In the genomic region with DNA sequence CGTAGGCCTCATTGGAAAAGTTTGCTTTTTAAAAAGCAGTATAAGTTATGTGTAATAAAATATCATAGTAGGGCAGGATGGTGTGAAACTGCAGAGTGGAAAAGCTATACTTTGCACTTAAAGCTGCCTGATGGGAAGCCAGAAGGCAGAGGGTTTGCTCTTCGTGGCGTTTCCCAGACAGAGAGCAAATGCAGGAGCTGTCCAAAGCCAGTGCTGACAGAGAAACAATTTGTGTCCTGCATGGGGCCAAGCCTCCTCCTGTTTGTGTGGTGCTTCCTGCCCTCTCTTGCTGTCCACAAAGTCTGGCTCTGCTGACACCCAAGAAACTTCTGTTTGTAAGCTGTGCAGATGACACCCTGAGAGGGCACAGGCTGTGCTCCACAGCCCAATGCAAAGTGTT, we compare ENCODE assay signal across 21 mouse cellular contexts.
DNase-seq lines count a peak whose midpoint lies in the region; ATAC-seq and TF ChIP-seq lines count a peak whose summit lies in the region.
"Had no signal": no experiment of that assay in that cellular context is flagged by ENCODE, and none has a peak within 500 bp of the region (broad histone marks: within the 10 kb centered on the region; RNA-seq: fewer than 3 reads in every experiment).

No protein-coding gene starts in this region.

- no peaks in the 10 kb centered on the region for H3K36me3 ChIP-seq in kidney, embryonic 16.5 days (ENCODE audit: insufficient read depth, low read length)
- H3K36me3 ChIP-seq in hindbrain, embryonic 10.5 days: no peaks in the 10 kb centered on the region
- H3K36me3 ChIP-seq: forebrain, embryonic 15.5 days; G1E; heart, embryonic 13.5 days; neural tube, embryonic 12.5 days had no signal

- no peak for ATAC-seq in kidney, embryonic 16.5 days (ENCODE audit: low FRiP score, low TSS enrichment)
- ATAC-seq: activated CD4-positive, CD25-positive, alpha-beta regulatory T cell, adult 4 months; forebrain, embryonic 15.5 days had no signal

- no peaks in the 10 kb centered on the region for H3K4me1 ChIP-seq in kidney, embryonic 16.5 days (ENCODE audit: insufficient read depth, low read length)
- no peaks in the 10 kb centered on the region for H3K4me1 ChIP-seq in lung, adult 2 months (ENCODE audit: control insufficient read depth, insufficient read depth, low read length)
- no peaks in the 10 kb centered on the region for H3K4me1 ChIP-seq in hindbrain, embryonic 10.5 days (replicated peaks)
- H3K4me1 ChIP-seq: forebrain, embryonic 15.5 days; heart, embryonic 13.5 days; neural tube, embryonic 12.5 days had no signal

- peaks cover 6% of the 10 kb centered on the region; the same call in 1 of the 2 replicates for H3K9me3 ChIP-seq in kidney, embryonic 16.5 days (ENCODE audit: low read length)
- peaks cover 7% of the 10 kb centered on the region for H3K9me3 ChIP-seq in hindbrain, embryonic 10.5 days
- H3K9me3 ChIP-seq: forebrain, embryonic 15.5 days; hindbrain, embryonic 13.5 days had no signal

- no peak for TF ChIP-seq CTCF in lung, adult 2 months (IDR thresholded peaks at IDR 0.05; ENCODE audit: insufficient read depth, low read length)

- H3K4me2 ChIP-seq in kidney, embryonic 16.5 days (replicated peaks; ENCODE audit: low read depth, low read length): no peak overlapping the region
- H3K4me2 ChIP-seq: forebrain, embryonic 15.5 days; heart, embryonic 13.5 days; hindbrain, embryonic 13.5 days; midbrain, embryonic 11.5 days; neural tube, embryonic 12.5 days had no signal

- no peak overlapping the region for H3K9ac ChIP-seq in kidney, embryonic 16.5 days (replicated peaks; ENCODE audit: low read length)
- H3K9ac ChIP-seq: forebrain, embryonic 15.5 days; heart, embryonic 13.5 days; hindbrain, embryonic 13.5 days; neural tube, embryonic 12.5 days had no signal

- WGBS in kidney, embryonic 16.5 days: 34% methylated on average over 3 of the region's 3 CpGs
- 40% methylated on average over 3 of the region's 3 CpGs for WGBS in lung, adult 2 months
- WGBS in hindbrain, embryonic 10.5 days: 56% methylated on average over 3 of the region's 3 CpGs

- no peak overlapping the region for H3K4me3 ChIP-seq in kidney, embryonic 16.5 days (ENCODE audit: low read length)
- no peak overlapping the region for H3K4me3 ChIP-seq in lung, adult 2 months (replicated peaks; ENCODE audit: extremely low read depth, low read depth, low read length)
- no peak overlapping the region for H3K4me3 ChIP-seq in hindbrain, embryonic 10.5 days
- H3K4me3 ChIP-seq: forebrain, embryonic 15.5 days; heart, embryonic 13.5 days; hindbrain, embryonic 13.5 days; neural tube, embryonic 12.5 days had no signal

- TF ChIP-seq POLR2A in lung, adult 2 months (IDR thresholded peaks at IDR 0.05; ENCODE audit: borderline replicate concordance, extremely low read depth, low read depth, low read length): no peak

- peak; percentile 28 for DNase-seq in kidney, postnatal 10 days
- peak; percentile 12 for DNase-seq in lung, postnatal 36 days
- DNase-seq in lung, adult 2 months: no peak
- peak; percentile 11 for DNase-seq in embryo, embryonic 9.5 days (ENCODE audit: extremely low spot score)
- no peak for DNase-seq in hindbrain, embryonic 10.5 days (ENCODE audit: low spot score)
- DNase-seq in left cerebral cortex, adult 11 months (ENCODE audit: low spot score): no peak
- DNase-seq: adrenal gland, postnatal 25 days; B cell, adult 2 months; cerebellum, adult 9-11 months; gastrocnemius, postnatal 10 days; kidney, adult 11 months; kidney, postnatal 25 days; right cerebral cortex, postnatal 14 days had no signal

- no peaks in the 10 kb centered on the region for H3K27me3 ChIP-seq in kidney, embryonic 16.5 days (ENCODE audit: insufficient read depth, low read length)
- no peaks in the 10 kb centered on the region for H3K27me3 ChIP-seq in hindbrain, embryonic 10.5 days (ENCODE audit: insufficient read depth, poor library complexity, severe bottlenecking)
- H3K27me3 ChIP-seq: forebrain, embryonic 15.5 days; heart, embryonic 13.5 days; hindbrain, embryonic 13.5 days; neural tube, embryonic 12.5 days had no signal

- no peak overlapping the region for H3K27ac ChIP-seq in kidney, embryonic 16.5 days (ENCODE audit: low read length)
- H3K27ac ChIP-seq in hindbrain, embryonic 10.5 days: no peak overlapping the region
- H3K27ac ChIP-seq: forebrain, embryonic 15.5 days; heart, embryonic 13.5 days; hindbrain, embryonic 13.5 days; neural tube, embryonic 12.5 days had no signal

Comparison
In these comparisons a context has a peak if more than half of its experiments do, and no peak if none do; other contexts are left out.
1. DNase-seq: peak in kidney, postnatal 10 days (single experiment), lung, postnatal 36 days (single experiment) and embryo, embryonic 9.5 days (single experiment); none in lung, adult 2 months (single experiment), hindbrain, embryonic 10.5 days (single experiment) and left cerebral cortex, adult 11 months (single experiment).